Mouse (Mus musculus) cerebellum, postnatal 4 days (tissue): ENCODE measurements around the gene Rln1.

Experiments used
- DNase-seq, 2 experiments: peaks; one replicate each; pipeline ENCODE4 v3.0.0; 2022; ENCODE audit warnings: low spot score in 2 of 2, mixed read lengths in 1 of 2

Gene Rln1

DNA sequence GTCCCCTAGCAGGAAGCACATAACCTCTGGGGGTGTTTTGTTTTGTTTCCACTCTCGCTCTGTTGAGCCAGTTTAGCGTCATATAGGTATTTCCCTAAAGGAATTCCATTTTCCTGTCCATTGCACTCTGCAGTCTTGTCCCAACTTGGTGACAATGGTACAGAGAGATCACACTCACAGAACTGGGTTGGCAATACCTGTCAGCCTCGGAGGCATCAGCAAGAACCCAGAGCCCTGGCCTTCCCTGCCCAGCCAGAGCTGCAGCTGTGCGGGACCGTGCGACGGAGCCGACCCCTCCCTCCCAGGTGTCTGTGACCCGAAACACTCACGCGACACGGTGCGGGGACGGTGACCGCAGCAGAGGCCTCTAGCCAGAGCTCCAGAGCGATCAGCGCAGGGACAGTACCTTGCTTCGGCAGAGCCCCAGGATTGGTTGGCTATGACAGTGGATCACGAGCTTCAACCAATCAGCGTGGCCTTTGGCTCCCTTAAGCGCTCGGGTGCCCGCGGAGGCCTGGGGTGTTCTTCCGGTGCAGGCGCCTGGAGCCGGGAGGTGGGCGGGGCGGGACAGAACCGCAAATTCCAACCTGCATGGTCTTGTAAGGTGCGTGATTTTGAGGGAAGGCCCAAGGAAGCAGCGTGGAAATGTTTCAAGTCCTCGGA is 27.1 kb upstream of the Rln1 start:
- DNase-seq: peak; percentile 74 to 86

DNA sequence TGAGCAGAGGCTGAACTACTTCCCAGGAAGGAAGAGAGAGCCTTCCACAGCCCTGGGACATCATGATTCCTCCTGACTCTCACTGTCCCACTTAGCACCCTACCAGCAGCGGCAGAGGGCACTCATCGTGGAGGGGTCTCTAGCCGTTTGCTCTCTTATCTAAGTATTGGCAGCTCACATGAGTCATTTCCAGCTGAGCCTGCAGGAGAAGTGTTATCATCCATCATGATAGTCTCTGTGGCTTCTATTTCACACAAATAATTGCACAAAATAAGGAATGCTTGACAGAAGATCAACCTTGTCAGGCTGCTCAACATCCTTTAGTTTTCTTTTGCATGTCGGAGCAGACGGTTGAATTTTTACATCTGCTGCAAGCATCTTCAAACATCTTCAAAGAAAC is 25.8 kb upstream of the Rln1 start:
- DNase-seq: no peak

DNA sequence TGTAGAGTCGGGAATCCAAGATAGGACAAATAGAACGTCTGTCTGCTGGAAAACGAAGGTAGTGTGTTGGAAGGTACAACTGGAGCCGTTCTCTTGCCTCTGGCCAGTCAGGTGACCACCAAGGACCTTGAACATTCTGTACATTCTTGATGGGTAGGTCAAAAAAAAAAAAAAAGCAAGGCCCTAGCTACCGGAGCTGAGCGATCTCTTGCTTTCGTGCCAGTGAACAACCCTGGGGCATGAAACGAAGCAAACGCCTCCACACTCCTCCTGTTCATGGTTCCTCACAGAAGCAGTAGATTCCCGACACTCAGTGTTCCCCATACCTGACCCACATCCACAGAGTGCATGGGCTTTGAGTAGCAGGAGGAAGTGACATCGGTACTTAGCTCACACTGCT is 21.8 kb upstream of the Rln1 start:
- no peak for DNase-seq

DNA sequence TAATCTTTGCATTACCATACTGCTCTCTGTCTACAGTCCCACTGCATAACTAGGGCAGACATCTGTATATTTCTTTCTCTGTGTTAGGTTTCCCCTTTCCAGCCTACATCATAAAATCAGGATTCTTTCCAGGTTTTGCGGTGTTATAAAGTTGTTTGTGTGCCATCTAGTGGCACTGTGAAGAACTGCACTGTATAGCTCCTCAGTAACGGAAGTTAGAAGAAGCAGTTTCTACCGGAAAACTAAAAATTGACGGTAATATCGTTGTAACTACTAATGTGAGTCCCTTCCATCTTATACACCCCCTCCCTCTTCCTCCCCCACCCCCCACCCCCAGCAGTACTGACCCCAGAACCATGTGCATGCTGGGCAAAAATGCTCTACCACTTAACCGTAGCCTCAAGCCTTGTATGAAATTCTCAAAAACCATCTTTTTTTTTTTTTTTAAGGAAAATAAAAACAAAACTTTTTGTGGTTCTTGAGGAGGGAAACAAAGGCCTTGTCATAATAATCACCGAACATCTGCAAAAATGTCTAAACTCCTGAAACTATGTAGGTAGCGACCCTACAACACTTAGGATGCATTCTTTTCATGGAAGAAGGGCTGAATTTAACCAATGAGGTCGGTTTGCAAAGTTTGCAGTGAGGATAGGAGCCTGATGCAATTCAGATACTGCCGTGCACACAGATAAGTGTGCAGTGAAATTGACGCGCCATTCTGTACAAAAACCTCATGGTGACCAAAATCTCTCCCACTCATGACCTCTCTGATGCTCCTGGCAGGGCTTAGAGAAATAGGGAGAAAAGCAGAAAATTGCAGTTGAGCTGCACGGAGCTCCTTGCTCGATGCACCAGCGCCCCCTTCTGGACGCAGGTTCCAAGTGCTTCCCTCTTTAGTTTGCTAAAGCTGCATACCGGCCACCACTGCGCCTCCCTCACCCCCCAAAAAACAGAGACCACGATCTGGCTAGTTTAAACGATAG is 20.7 kb upstream of the Rln1 start:
- peak; percentile 85 to 92 for DNase-seq

DNA sequence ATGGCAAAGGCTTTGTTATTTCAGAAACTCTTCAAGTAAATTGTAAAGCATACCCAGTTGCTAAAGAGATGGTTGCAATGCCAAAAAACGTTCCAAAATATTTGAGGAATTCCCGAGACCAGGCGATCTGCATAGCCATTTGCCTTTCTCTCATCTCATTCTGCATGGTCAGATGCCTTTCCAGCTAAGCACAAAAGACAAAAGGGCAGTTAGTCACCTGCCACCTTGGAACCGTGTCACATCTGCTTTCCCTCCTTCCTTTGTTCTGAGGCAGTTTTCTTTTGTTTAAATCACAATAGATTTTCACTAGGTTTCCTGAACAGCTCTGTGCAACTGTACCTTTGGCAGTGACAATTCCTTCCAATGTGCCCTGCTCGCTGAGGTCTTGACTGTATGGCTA is 16.5 kb upstream of the Rln1 start:
- DNase-seq: no peak

DNA sequence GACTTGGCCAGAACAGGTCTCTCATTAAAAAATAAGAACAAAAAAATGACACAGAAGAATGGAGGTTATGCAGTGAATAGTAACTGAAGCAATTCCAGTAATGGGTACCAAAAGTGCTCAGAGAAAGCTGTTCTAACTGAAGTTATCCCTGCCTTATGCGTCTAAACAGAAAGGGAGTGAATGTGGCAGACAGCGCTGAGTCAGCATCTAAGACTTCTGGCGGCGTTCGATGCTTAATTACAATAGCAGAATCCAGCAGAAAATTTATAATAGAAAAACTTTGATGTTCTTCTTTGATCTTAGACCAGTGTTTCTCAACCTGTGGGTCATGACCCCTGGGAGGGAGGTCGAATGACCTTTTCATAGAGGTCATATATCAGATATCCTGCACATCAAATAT is 11.2 kb upstream of the Rln1 start:
- DNase-seq: no peak

DNA sequence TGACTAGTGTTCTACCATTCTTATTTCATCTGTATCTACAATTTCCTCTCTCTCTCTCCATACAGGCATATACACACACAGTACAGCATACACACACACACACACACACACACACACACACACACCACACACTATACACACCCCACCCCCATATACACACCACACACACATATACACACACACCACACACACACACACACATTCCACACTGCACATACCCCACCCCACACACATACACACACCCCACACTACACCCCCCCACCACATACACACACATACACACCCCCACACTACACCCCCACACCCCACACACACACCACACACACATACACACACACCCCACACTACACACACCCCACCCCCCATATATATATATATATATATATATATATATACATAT is 10.4 kb upstream of the Rln1 start:
- no peak for DNase-seq

DNA sequence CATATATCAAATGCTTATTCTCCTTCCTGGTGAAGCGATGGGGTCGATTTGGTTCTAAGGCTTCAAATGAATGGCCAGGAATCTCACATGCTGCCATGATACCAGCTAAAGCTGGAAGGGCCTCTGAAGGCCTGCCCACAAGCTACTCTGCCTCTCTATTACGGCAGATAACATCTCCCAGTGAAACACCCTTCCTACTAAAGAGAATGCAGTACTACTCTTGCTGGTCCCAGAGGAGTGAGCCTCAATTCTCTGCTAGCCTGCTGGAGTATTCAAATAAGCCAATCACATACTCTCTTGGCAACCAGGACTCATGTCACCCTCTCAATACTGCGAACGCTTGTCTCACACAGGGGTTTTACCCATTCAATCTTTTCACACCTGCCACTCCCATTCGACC is 7.8 kb upstream of the Rln1 start:
- no peak for DNase-seq

DNA sequence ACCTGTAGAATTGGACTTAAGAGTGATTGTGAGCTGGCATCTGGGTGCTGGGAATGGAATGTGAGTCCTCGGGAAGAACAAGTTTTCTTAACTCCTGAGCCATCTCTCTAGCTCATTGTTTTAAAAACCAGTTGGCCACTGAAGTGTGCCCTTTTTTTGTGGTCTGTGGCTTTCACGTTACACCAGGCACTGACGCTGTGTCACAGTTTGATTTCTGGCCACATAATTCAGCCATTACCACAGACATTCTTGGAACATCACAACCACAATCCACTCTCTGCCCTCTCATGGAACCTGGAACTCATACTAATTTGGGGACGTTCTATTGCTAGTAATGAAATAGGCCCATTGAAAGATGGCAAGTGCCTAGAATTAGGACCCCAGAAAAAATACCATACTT is 6.6 kb upstream of the Rln1 start:
- no peak for DNase-seq

DNA sequence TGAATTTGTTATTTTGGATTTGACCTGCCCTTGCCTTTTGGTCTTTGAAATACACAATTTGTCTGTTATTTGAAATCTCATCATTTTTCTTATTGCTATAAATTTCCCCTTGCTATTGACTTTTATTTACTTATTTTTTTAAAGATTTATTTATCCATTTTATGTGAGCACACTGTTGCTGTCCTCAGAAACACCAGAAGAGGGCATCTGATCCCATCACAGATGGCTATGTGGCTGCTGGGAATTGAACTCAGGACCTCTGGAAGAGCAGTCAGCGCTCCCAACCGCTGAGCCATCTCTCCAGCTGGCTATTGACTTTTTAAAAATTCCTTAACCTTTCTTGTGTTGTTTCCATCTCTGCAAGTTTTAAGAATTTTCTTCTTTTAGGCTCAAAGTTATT is 2.2 kb upstream of the Rln1 start:
- no peak for DNase-seq

DNA sequence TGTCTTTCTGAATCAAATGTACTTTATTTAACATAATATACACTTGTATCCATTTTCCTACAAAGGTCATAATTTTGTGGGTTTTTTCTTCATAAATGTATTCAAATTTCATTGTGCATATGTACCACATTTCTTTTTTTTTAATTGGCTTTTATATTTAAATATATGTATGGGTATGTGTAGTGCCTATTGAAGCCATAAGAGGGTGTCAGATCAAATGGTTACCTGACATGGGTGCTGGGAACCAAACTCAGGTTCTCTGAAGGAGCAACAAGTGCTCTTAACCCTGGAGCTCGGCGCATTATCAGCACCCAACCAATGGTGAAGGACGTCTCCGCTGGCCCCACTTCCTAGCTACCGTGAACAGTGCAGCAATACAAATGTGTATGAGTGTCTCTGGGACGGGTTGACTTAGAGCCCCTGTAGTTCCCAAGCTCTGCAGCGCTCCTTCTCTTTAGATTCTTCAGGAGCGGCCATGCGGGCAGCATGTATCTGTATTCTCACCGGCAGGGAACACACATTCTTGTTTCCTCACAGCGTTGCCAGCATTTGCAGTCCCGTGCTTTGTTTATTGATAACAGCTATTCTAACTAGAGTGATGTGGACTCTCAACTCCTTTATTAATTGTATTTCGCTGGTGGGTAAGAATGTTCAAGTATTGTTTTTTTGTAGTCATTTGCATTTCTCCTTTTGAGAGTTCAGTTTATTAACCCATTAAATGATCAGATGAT is 7.5 kb downstream of the Rln1 start:
- DNase-seq: no peak

DNA sequence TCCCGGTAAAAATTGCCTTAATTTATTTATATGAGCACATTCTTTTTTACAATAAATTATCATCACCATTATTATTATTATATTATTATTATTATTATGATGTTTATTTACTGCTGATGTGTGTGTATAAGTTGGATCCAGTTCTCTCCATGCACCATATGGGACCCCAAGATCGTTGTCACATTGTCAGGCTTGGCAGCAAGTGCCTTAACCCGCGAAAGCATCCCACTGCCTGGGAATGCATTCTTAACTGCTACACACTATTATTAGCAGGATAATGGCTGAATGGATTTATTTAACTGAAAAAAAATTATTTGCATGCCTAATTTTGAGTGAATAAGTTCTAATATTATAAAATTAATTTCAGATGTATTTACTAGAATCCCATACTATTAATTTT is 8.1 kb downstream of the Rln1 start:
- no peak for DNase-seq

DNA sequence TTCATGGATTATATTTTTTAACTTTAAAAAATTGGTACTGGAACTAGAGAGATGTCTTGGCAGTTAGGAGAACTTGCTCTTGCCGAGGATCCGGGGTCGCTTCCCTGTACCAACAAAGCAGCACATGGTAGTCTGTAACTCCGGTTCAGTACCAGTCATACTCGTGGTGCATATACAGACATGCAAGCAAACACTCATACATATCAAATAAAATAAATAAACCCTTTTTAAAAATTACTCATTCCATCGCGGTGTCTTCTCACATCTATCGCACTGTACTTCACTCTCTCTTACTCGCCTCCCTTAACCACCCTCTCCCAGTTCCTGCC is 8.7 kb downstream of the Rln1 start:
- DNase-seq: no peak

DNA sequence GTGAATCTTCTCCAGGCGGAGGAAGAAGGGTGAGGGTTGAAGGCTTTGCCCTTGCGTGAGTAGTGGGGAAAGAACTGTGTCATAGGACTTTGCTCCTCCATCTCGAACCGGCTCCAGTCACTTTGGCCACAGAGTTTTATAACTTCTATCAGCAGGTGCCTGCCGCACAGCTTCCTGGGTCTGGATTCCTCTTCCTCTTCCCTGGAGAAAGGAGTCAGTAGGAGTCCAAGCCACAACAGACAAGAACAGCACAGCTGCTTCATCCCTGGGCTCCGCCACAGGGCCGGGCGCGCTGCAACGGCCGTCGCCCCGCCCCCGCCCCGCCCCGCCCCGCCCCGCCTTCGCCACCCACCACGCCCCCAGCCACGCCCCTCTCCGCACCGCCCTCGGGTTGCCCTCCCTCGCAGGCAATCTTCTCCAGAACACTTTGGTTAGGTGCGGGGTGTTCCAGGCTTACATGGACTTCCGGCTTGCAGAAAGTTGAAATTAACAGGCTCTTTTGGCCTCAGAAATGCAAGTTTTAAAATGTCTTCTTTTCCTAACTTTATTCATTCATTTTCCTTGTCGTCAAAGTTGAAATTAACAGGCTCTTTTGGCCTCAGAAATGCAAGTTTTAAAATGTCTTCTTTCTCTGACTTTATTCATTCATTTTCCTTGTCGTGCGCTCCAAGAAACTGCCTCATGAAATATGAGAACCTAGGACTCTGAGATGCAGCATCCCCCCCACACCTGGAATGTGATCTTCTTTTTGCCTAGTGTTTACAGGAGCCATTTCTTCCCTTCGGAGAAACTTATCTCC is 9.2 kb downstream of the Rln1 start, which contains the start of gene Insl6:
Gene Insl6 (minus strand): TSS at position 304 of the 799 bp plus-strand sequence.
- DNase-seq: peak in 1 of 2 experiments; percentile 38

DNA sequence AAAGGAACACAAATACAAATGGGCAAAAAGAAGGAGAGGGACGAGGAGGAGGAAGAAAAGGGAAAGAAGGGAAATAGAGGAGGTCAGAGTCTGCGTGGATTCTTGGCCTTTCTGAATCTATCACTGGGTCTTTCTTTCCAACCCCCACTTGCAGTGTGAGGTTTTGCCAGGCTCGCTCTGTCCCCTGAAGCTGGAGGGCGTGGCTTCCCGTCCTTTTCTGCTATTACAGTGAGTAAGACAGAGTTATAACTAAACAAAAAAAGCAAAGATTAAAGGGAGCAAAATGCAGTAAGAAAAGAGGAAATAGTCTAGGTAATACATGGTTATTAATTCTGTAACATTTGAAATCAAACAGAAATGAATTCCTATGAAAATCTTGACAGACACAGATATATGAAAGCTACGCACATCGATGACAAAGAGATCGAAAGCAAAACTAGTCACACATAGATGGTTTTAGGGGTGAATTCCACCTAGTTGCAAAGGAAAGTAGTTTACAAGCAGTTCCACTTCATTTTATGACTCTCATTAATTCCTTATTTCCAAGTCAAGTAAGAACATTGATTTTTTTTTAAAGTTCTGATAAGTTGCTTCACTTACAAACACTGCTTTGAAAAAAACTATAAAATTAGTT is 10.9 kb downstream of the Rln1 start:
- no peak for DNase-seq

DNA sequence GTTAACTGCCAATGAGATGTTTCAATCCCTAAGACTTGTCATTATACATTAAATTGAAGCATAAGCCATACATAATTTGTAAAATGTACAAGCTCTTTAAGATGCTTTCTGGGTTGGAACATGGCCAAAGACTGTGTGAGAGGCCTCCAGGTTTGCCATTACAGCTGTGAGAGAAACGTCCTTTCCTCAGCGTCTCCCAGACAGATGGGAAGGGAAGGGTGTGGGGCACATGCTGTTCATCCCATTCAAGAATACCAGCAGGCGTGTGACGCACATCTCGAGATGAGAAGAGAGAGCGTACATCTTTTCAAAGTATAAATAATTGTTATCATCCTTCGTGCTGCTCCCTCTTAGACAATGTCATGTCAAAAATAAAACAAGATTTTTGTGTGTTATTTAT is 21.8 kb downstream of the Rln1 start:
- DNase-seq: no peak

DNA sequence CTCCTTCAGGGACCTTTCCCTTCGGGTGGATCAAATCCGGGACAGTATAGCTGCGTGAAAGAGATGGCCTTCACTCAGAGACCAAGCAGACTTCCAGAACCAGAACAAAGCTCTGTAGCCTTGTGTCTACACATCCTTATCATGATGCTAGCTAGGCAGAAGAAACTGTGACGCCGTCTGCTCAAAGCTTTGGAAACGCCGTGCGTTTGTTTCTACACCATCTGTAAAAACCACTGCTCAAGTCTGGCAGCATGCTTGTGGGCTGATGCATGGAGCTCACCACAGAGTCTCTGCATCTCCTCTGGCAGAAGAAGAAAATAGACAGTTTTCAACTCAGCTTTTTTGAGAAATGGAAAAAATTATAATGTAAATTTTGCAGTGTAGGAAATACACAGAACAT is 22.7 kb downstream of the Rln1 start:
- DNase-seq: no peak

DNA sequence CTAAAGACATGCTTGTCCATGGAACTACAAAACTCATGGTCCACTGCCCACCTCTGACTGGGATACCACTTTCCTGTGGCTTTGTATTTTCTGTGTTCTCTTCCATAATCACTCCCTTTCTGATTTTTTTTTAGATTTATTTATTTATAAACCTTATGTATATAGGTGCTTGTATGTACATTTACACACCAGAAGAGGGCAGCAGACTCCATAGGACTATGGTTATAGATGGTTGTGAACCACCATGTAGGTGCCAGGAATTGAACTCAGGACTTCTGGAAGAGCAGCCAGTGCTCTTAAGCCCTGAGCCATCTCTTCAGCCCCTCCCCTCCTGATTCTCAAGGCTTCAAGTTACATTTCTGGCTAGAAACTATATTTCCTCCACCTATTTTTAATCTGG is 25.6 kb downstream of the Rln1 start:
- no peak for DNase-seq

DNA sequence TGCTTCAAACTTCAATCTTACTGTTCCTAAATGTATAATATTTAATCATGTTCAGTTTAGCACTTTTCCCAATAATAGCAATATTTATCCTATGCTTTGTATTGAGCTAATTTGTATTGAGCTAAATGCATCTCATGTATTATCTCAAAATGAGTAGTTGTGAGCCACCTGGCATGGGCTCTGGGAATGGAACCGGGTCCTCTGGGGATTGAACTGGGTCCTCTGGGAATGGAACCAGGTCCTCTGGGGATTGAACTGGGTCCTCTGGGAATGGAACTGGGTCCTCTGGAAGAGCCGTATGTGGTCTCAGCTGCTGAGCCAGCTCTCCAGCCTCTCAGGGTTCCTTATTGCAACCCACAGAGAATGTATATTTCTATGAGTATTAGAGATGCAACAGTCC is 32.4 kb downstream of the Rln1 start:
- no peak for DNase-seq

DNA sequence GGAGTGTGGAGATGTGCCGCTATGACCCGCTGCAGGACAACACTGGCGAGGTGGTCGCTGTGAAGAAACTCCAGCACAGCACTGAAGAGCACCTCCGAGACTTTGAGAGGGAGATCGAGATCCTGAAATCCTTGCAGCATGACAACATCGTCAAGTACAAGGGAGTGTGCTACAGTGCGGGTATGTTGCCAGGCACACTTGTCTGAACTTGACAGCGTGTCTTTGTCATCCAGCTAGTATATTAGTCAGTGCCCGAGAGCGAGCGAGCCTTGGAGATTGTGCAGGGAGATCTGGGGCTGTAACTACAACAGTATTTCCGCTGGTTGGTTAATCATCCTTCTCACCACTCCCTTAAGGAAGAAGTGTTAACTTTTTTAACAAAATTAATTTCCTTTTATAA is 33.6 kb downstream of the Rln1 start:
- no peak for DNase-seq

DNA sequence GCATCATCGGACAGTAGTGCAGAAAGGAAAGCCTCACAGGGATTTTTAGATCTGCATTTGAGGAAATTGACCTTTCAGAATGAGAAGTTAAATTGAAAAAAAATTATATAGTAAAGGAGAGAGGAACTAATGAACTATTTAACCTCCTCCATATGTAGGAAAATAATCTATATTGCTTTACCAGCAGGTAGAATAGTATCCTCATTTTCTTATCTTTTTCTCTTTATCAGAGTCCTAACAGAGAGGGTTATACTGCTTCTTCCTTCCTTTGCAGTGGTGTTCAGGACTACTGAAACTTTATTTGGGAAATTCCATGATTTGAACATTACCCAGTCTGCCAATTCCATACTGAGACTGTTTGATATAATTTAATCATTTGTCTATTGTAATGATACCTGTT is 37.1 kb downstream of the Rln1 start:
- no peak for DNase-seq
